8 mouse cellular contexts compared by ENCODE assay signal in the genomic region with DNA sequence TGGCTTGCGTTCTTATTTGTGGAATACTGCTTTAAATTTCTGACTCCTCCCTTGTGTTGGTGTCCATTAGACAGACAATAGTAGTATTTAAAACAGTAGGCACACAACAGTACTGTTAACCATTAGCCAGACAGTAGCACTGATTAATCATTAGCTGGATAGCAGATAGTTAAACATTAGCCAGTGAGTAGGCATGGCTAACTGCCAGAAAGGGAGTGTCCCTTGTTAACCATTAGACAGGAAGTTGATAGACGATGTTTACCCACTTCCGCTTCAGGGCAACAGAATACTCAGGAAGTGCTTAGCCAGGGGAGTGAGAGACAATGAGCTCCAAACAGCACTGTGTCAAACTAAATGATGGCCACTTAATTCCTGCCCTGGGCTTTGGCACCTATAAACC. TPM values are rescaled to one million over a fixed set of nuclear protein-coding genes. Genes with fewer than 3 reads are reported as not detected.
DNase-seq lines count a peak whose midpoint lies in the region; TF ChIP-seq lines count a peak whose summit lies in the region.

A gene (plus strand): TSS at position 247 of the 400 bp plus-strand sequence.

- peak within 1 kb of the TSS; percentile 6 for H3K4me3 ChIP-seq in myocyte

- H3K4me2 ChIP-seq in myocyte (ENCODE audit: low read depth): no peak within 1 kb of the TSS

- no peaks in the 10 kb centered on the region for H3K36me3 ChIP-seq in myocyte (ENCODE audit: control insufficient read depth, insufficient read depth)

- H3K27me3 ChIP-seq in myocyte (ENCODE audit: control insufficient read depth, insufficient read depth, insufficient read length): no peaks in the 10 kb centered on the region

- no peaks in the 10 kb centered on the region for H3K79me2 ChIP-seq in myocyte (ENCODE audit: control insufficient read depth, insufficient read depth)

- TF ChIP-seq POLR2A in myocyte (IDR thresholded peaks at IDR 0.05; ENCODE audit: insufficient read length, low read depth): no peak

- no peak within 1 kb of the TSS for H3ac ChIP-seq in myocyte (ENCODE audit: control insufficient read depth, insufficient read length)

- peak; percentile 13 for DNase-seq in embryo, embryonic 10 days (ENCODE audit: low spot score)
- no peak for DNase-seq in embryo, embryonic 9.5 days (ENCODE audit: extremely low spot score)
- DNase-seq in urinary bladder, postnatal 14 days (ENCODE audit: low spot score): peak; percentile 61
- DNase-seq in urinary bladder, postnatal 4 days (ENCODE audit: low spot score in 2 of 2): no peak
- DNase-seq in kidney, postnatal 4 days: peak; percentile 8 to 40
- no peak for DNase-seq in cerebellum, adult 8-10 months
- DNase-seq in gastrocnemius, postnatal 36 days: no peak

- intact Hi-C loops in gastrocnemius, postnatal 36 days (cut with DNase I): no loop called here

TF ChIP-seq in myocyte, 11 proteins besides CTCF, POLR2A, EP300 and RAD21:
- TF ChIP-seq MAX (IDR thresholded peaks at IDR 0.05; ENCODE audit: low read depth) (no peak), E2F4 (IDR thresholded peaks at IDR 0.05; ENCODE audit: insufficient read depth) (no peak), POLR2AphosphoS2 (IDR thresholded peaks at IDR 0.05; ENCODE audit: insufficient read length, low read depth) (no peak), REST (IDR thresholded peaks at IDR 0.05; ENCODE audit: insufficient read depth, insufficient read length) (no peak)

RNA-seq across cellular contexts. Expression of the gene that starts here (rescaled TPM):
- polyA plus RNA-seq in myocyte (2012; fragmentation: generic; extraction: Trizol): 12.2 TPM
- total RNA-seq in gastrocnemius, postnatal 36 days (2021): under 1 TPM in 1 of 2 experiments, not detected in 1; 0.77 TPM

Comparison
In these comparisons a context has a peak if more than half of its experiments do, and no peak if none do; other contexts are left out.
1. DNase-seq: peak in embryo, embryonic 10 days (single experiment), urinary bladder, postnatal 14 days (single experiment) and kidney, postnatal 4 days (2 of 2); none in embryo, embryonic 9.5 days (single experiment), urinary bladder, postnatal 4 days (0 of 2), cerebellum, adult 8-10 months (single experiment) and gastrocnemius, postnatal 36 days (0 of 2).